Mouse (Mus musculus) kidney, adult 2 months (tissue): ENCODE data around the gene Timm8b.

Experiments
- CTCF ChIP-seq: fragments of 200-500 bp; conservative IDR thresholded peaks from 2 replicates; pipeline ENCODE4 v1.5.1; 2011; ENCODE audit warnings: low read depth, mild to moderate bottlenecking, control low read depth, low read length, moderate library complexity, mixed read lengths; ENCODE audit not compliant: insufficient read depth, insufficient read length
- POLR2A ChIP-seq: fragments of 200-500 bp; IDR thresholded peaks from one replicate; pipeline ENCODE4 v1.6.1; 2011; ENCODE audit warnings: low read depth, low read length, control low read depth

DNA sequence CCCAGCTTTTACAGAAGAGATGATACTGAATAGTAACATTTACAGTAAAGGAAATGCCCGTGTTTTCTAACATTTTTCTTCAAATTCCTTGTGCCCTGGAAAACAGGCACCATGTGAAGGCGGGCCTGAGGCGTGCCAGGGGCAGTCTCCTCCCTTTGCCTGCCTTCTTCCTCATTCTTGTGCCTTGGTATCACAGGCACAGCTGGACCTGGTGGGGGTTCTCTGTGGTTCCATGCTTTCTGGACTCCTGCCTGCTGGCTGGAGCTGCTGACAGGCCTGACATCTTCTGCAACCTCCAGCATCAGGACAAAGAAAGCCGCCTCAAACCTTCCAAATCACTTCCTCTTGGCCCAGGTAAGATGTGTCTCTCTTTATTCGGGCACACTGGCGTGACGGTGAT, 38.5 kb upstream of the Timm8b start:
- TF ChIP-seq CTCF = no peak
- no peak for TF ChIP-seq POLR2A
